Mouse (Mus musculus) G1E (cell line): ENCODE results near the gene Tbc1d16.

Experiments used
- CTCF ChIP-seq: IDR thresholded peaks from 2 replicates; pipeline ENCODE4 v1.5.1; 2012; ENCODE audit warnings: low read depth, low read length, inconsistent platforms, mixed read lengths
- GATA1 ChIP-seq: IDR thresholded peaks from 2 replicates; pipeline ENCODE4 v1.6.1; 2012; ENCODE audit warnings: borderline replicate concordance, low read length, inconsistent platforms, mixed read lengths
- POLR2AphosphoS5 ChIP-seq: IDR thresholded peaks from 2 replicates; pipeline ENCODE4 v1.6.1; 2012; ENCODE audit warnings: low read depth, low read length, inconsistent platforms; ENCODE audit not compliant: insufficient replicate concordance
- TAL1 ChIP-seq: conservative IDR thresholded peaks from 2 replicates; pipeline ENCODE4 v1.6.1; 2012; ENCODE audit warnings: low read depth, low read length, inconsistent platforms, mixed read lengths

DNA sequence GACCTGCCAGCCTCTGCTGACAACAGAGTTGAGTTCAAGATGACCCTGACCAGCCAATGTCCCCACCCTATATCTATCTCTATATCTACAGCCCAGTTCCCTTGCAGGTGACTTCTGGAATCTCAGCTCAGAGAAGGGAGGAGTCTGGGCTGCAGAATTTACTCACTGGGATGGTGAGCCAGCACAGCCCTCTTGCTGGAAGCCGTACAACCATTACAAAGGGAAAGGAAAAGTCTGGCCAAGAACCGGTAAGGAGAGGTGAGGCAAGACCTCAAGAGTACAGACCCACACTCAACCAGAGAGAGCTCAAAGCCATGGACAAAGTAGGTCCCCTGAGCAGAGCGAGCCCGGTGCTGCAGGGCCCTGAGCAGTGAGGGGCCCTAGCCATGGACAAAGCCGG, 36.1 kb downstream of the Tbc1d16 start:
- no peak for TF ChIP-seq CTCF
- no peak for TF ChIP-seq POLR2AphosphoS5
- TF ChIP-seq GATA1 = no peak
- TF ChIP-seq TAL1 = no peak
